ENCODE assay signal across 35 mouse cellular contexts in the genomic region with DNA sequence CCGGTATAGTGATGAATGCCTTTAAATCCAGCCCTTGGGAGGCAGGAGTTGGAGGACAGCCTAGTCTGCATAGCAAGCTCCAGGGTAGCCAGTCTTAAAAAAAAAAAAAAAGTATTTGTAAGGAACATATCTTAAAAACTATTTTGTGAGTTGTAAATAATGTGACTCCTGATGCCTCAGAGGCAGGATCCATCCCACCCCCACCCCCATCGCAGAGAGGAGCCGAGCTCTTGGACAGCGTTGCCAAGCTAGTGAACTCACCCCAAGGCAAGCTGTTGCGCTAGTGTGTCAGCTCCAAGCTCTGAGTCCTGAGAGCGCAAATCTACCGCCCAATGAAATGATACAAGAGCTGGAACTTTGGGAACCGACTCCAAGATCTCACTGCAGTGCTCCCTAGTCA. TPM values are rescaled to one million over a fixed set of nuclear protein-coding genes. Genes with fewer than 3 reads are reported as not detected.
DNase-seq lines count a peak whose midpoint lies in the region; ATAC-seq and TF ChIP-seq lines count a peak whose summit lies in the region.
"Had no signal": no experiment of that assay in that cellular context is flagged by ENCODE, and none has a peak within 500 bp of the region (broad histone marks: within the 10 kb centered on the region; RNA-seq: fewer than 3 reads in every experiment).

No protein-coding gene starts in this region.

- H3K27ac ChIP-seq in lung, embryonic 15.5 days, result no peak overlapping the region
- H3K27ac ChIP-seq in ES-E14 (ENCODE audit: insufficient read depth, low read depth, low read length, poor library complexity, severe bottlenecking), result no peak overlapping the region
- peak overlapping the region; percentile 80 for H3K27ac ChIP-seq in brown adipose tissue, adult 24 weeks (replicated peaks; ENCODE audit: low read depth, low read length)
- no peak overlapping the region for H3K27ac ChIP-seq in midbrain, embryonic 10.5 days (replicated peaks)
- H3K27ac ChIP-seq: embryonic facial prominence, embryonic 12.5 days; hindbrain, embryonic 13.5 days; kidney, postnatal 0 days; liver, embryonic 15.5 days; midbrain, embryonic 15.5 days; neural tube, embryonic 15.5 days; stomach, embryonic 15.5 days had no signal

- H3K4me2 ChIP-seq in lung, embryonic 15.5 days, result no peak overlapping the region
- H3K4me2 ChIP-seq: embryonic facial prominence, embryonic 12.5 days; heart, embryonic 12.5 days; hindbrain, embryonic 13.5 days; liver, embryonic 15.5 days; midbrain, embryonic 15.5 days; neural tube, embryonic 15.5 days; stomach, embryonic 15.5 days had no signal

- DNase-seq in lung, adult 18-20 months, result no peak
- DNase-seq in ES-E14 (ENCODE audit: low read depth, low spot score), result no peak
- DNase-seq in cerebellum, adult 9-11 months, result no peak
- no peak for DNase-seq in midbrain, embryonic 10.5 days (ENCODE audit: low spot score)
- DNase-seq: adrenal gland, adult 2 months; cerebellum, adult 8-10 months; cerebellum, postnatal 36 days; embryo, embryonic 11 days; gastrocnemius, postnatal 25 days; heart, adult 11 months; heart, postnatal 4 days; kidney, adult 8-10 months; retina, postnatal 1 day; right cerebral cortex, postnatal 14 days; thymus, adult 2 months; thymus, postnatal 36 days had no signal

- no peak overlapping the region for H3K4me3 ChIP-seq in lung, embryonic 15.5 days
- H3K4me3 ChIP-seq in E14TG2a.4 (replicated peaks; ENCODE audit: low read length), result peak overlapping the region; percentile 70
- peak overlapping the region; percentile 42 to 59; a peak in 3 of 4 replicates for H3K4me3 ChIP-seq in ES-E14 (ENCODE audit: insufficient read depth in 1 of 2, low read depth in 1 of 2, low read length in 2 of 2, poor library complexity in 1 of 2, severe bottlenecking in 1 of 2)
- peak overlapping the region; percentile 51 for H3K4me3 ChIP-seq in brown adipose tissue, adult 24 weeks (ENCODE audit: insufficient read depth, low read depth, low read length)
- no peak overlapping the region for H3K4me3 ChIP-seq in midbrain, embryonic 10.5 days
- H3K4me3 ChIP-seq: embryonic facial prominence, embryonic 12.5 days; heart, embryonic 12.5 days; hindbrain, embryonic 13.5 days; liver, embryonic 15.5 days; midbrain, embryonic 15.5 days; neural tube, embryonic 15.5 days; stomach, embryonic 15.5 days had no signal

- TF ChIP-seq CTCF in E14TG2a.4 (conservative IDR thresholded peaks at IDR 0.05; ENCODE audit: low read length), result no peak

- 0 out of 2 replicates have a peak, but pooled peaks cover 6% of the 10 kb centered on the region for H3K4me1 ChIP-seq in lung, embryonic 15.5 days
- H3K4me1 ChIP-seq in E14TG2a.4 (replicated peaks; ENCODE audit: low read depth, low read length) (peaks cover 10% of the 10 kb centered on the region; the same call in 1 of the 2 replicates), ES-E14 (ENCODE audit: control insufficient read depth in 2 of 2, insufficient read depth in 2 of 2, low read length in 2 of 2, poor library complexity in 1 of 2) (peaks cover 0 to 4% of the 10 kb centered on the region in 2 experiments; a peak in 1 of 4 replicates)
- H3K4me1 ChIP-seq in brown adipose tissue, adult 24 weeks (ENCODE audit: control insufficient read depth, insufficient read depth, insufficient read length, low read length), result no peaks in the 10 kb centered on the region
- no peaks in the 10 kb centered on the region for H3K4me1 ChIP-seq in midbrain, embryonic 10.5 days
- H3K4me1 ChIP-seq: embryonic facial prominence, embryonic 12.5 days; heart, embryonic 12.5 days; hindbrain, embryonic 13.5 days; liver, embryonic 15.5 days; midbrain, embryonic 15.5 days; neural tube, embryonic 15.5 days; stomach, embryonic 15.5 days had no signal

- ATAC-seq in lung, embryonic 15.5 days (ENCODE audit: borderline replicate concordance, extremely low read depth, low FRiP score, low TSS enrichment), result peak; percentile 49; the same call in 1 of the 2 replicates
- ATAC-seq: forebrain, embryonic 14.5 days; intestine, embryonic 16.5 days; midbrain, embryonic 15.5 days; Patski had no signal

- WGBS in lung, embryonic 15.5 days, result 51% methylated on average over 8 of the region's 8 CpGs
- WGBS in midbrain, embryonic 10.5 days, result 86% methylated on average over 8 of the region's 8 CpGs

- in situ Hi-C loops in ES-E14 (cut with MboI; ENCODE audit: low sequenced_read_pairs in 2 of 2, unreplicated experiment in 2 of 2), result no loop called here

- H3K36me3 ChIP-seq in lung, embryonic 15.5 days, result no peaks in the 10 kb centered on the region
- H3K36me3 ChIP-seq in E14TG2a.4 (ENCODE audit: insufficient read depth, low read length) (no peaks in the 10 kb centered on the region), ES-E14 (ENCODE audit: control insufficient read depth, insufficient read depth, low read length, poor library complexity, severe bottlenecking) (no peaks in the 10 kb centered on the region)
- no peaks in the 10 kb centered on the region for H3K36me3 ChIP-seq in midbrain, embryonic 10.5 days
- H3K36me3 ChIP-seq: embryonic facial prominence, embryonic 12.5 days; G1E; heart, embryonic 12.5 days; hindbrain, embryonic 13.5 days; liver, embryonic 15.5 days; midbrain, embryonic 15.5 days; neural tube, embryonic 15.5 days; stomach, embryonic 15.5 days had no signal

- no peaks in the 10 kb centered on the region for H3K9me3 ChIP-seq in lung, embryonic 15.5 days
- no peaks in the 10 kb centered on the region for H3K9me3 ChIP-seq in E14TG2a.4 (ENCODE audit: low read length)
- no peaks in the 10 kb centered on the region for H3K9me3 ChIP-seq in ES-E14 (ENCODE audit: control insufficient read depth, insufficient read depth, low read depth, low read length)
- no peaks in the 10 kb centered on the region for H3K9me3 ChIP-seq in midbrain, embryonic 10.5 days (replicated peaks)
- H3K9me3 ChIP-seq: embryonic facial prominence, embryonic 12.5 days; G1E; heart, embryonic 12.5 days; hindbrain, embryonic 13.5 days; liver, embryonic 15.5 days; midbrain, embryonic 15.5 days; neural tube, embryonic 15.5 days; stomach, embryonic 15.5 days had no signal

- no peaks in the 10 kb centered on the region for H3K27me3 ChIP-seq in lung, embryonic 15.5 days
- H3K27me3 ChIP-seq in E14TG2a.4 (ENCODE audit: insufficient read depth, low read length), result peaks cover 4% of the 10 kb centered on the region; the same call in 1 of the 2 replicates
- no peaks in the 10 kb centered on the region for H3K27me3 ChIP-seq in midbrain, embryonic 10.5 days (ENCODE audit: low read depth, poor library complexity, severe bottlenecking)
- H3K27me3 ChIP-seq: embryonic facial prominence, embryonic 12.5 days; heart, embryonic 12.5 days; hindbrain, embryonic 13.5 days; liver, embryonic 15.5 days; midbrain, embryonic 15.5 days; neural tube, embryonic 15.5 days; Patski; stomach, embryonic 15.5 days had no signal

- H3K9ac ChIP-seq in lung, embryonic 15.5 days, result no peak overlapping the region
- peak overlapping the region; percentile 63; the same call in 1 of the 2 replicates for H3K9ac ChIP-seq in ES-E14 (ENCODE audit: insufficient read depth, low read depth, low read length, poor library complexity, severe bottlenecking)
- H3K9ac ChIP-seq: embryonic facial prominence, embryonic 12.5 days; heart, embryonic 12.5 days; hindbrain, embryonic 13.5 days; liver, embryonic 15.5 days; midbrain, embryonic 15.5 days; neural tube, embryonic 15.5 days; stomach, embryonic 15.5 days had no signal

TF ChIP-seq in ES-E14, 5 proteins besides CTCF, POLR2A, EP300 and RAD21:
- no peak for TF ChIP-seq ZNF384 (IDR thresholded peaks at IDR 0.05; ENCODE audit: low read depth, low read length)
- no peak for TF ChIP-seq HCFC1 (IDR thresholded peaks at IDR 0.05; ENCODE audit: borderline replicate concordance, insufficient read depth, low read length)
- no peak for TF ChIP-seq CHD2 (IDR thresholded peaks at IDR 0.05; ENCODE audit: low read depth, low read length)
- TF ChIP-seq ZC3H11A (IDR thresholded peaks at IDR 0.05; ENCODE audit: borderline replicate concordance, low read depth, low read length), result no peak
- TF ChIP-seq MAFK (IDR thresholded peaks at IDR 0.05; ENCODE audit: insufficient read depth, low read depth, low read length), result no peak
TF ChIP-seq in ES-E14: peak in this region for 0.

RNA-seq across cellular contexts. Expression of a gene that starts 35.6 kb away (rescaled TPM):
- polyA plus RNA-seq in lung, embryonic 15.5 days (2015; fragmentation: Nextera tagmentation; extraction: Ambion mirVana), result 0.03 TPM in 1 of 2 replicates, not detected in the other
- 0.05 and 0.13 TPM in 2 replicates for total RNA-seq in ES-E14 (2012; rRNA removed)
- polyA plus RNA-seq in brown adipose tissue, adult 24 weeks (2012; ENCODE audit: insufficient read depth, insufficient read length, missing spikeins), result 1.9 and 2.2 TPM in 2 replicates
- not detected in 2 replicates for polyA plus RNA-seq in midbrain, embryonic 10.5 days (2016; fragmentation: Nextera tagmentation; extraction: Ambion mirVana)
- total RNA-seq: left cerebral cortex, postnatal 10 days; liver, adult 2 months had no signal
- polyA plus RNA-seq: embryonic facial prominence, embryonic 12.5 days; forebrain, embryonic 14.5 days; G1E; heart, embryonic 12.5 days; hindbrain, embryonic 13.5 days; intestine, embryonic 16.5 days; kidney, postnatal 0 days; large intestine, adult 2 months; limb, embryonic 11.5 days; liver, adult 2 months; liver, embryonic 15.5 days; midbrain, embryonic 15.5 days; neural tube, embryonic 15.5 days; Patski; stomach, embryonic 15.5 days had no signal

RNA-seq across cellular contexts. Expression of a gene that starts 38.6 kb away (rescaled TPM):
- 30.8 and 31.3 TPM in 2 replicates for polyA plus RNA-seq in lung, embryonic 15.5 days (2015; fragmentation: Nextera tagmentation; extraction: Ambion mirVana)
- total RNA-seq in ES-E14 (2012; rRNA removed), result 283 and 304 TPM in 2 replicates
- 38.5 and 38.8 TPM in 2 replicates for polyA plus RNA-seq in brown adipose tissue, adult 24 weeks (2012; ENCODE audit: insufficient read depth, insufficient read length, missing spikeins)
- polyA plus RNA-seq in midbrain, embryonic 10.5 days (2016; fragmentation: Nextera tagmentation; extraction: Ambion mirVana), result 35.5 and 37.3 TPM in 2 replicates

RNA-seq across cellular contexts. Expression of a gene that starts 56.0 kb away (rescaled TPM):
- polyA plus RNA-seq in lung, embryonic 15.5 days (2015; fragmentation: Nextera tagmentation; extraction: Ambion mirVana), result 37.9 and 43.6 TPM in 2 replicates
- total RNA-seq in ES-E14 (2012; rRNA removed), result 69.9 and 92.7 TPM in 2 replicates
- 9.0 and 18.3 TPM in 2 replicates for polyA plus RNA-seq in brown adipose tissue, adult 24 weeks (2012; ENCODE audit: insufficient read depth, insufficient read length, missing spikeins)
- polyA plus RNA-seq in midbrain, embryonic 10.5 days (2016; fragmentation: Nextera tagmentation; extraction: Ambion mirVana), result 23.4 and 23.5 TPM in 2 replicates

Comparison
In these comparisons a context has a peak if more than half of its experiments do, and no peak if none do; other contexts are left out.
1. H3K4me3 ChIP-seq: peak in E14TG2a.4 (single experiment), ES-E14 (2 of 2) and brown adipose tissue, adult 24 weeks (single experiment); none in lung, embryonic 15.5 days (single experiment) and midbrain, embryonic 10.5 days (single experiment).